Mouse (Mus musculus): ENCODE measurements around the gene Mettl24. TPM values are rescaled to one million over a fixed set of nuclear protein-coding genes. Genes with fewer than 3 reads are reported as not detected.
"Not testable (repeated sequence)": the region's sequence is repeated elsewhere in the genome, so short reads cannot be mapped to it uniquely, and the experiment has no call there.

The Mettl24 gene
- polyA plus RNA-seq, 1 experiment from 2014 or later = 0.64 TPM

- WGBS = 66% methylated on average over 4 of the region's 4 CpGs
- Histone ChIP-seq H3K27me3 (no peaks in the 10 kb centered on the region), H3K9ac (no peak overlapping the region), H3K27ac (no peak overlapping the region), H3K9me3 (no peaks in the 10 kb centered on the region), H3K4me2 (no peak overlapping the region), H3K4me1 (replicated peaks) (no peaks in the 10 kb centered on the region), H3K4me3 (no peak overlapping the region), H3K36me3 (no peaks in the 10 kb centered on the region)
- no peak for ATAC-seq (ENCODE audit: low FRiP score)
Observed at GRCm38 (mm10) chr10:40778472-40778871, 95.4 kb downstream of the Mettl24 start.

- no peak overlapping the region for H3K9ac ChIP-seq
- H3K4me1 ChIP-seq (replicated peaks) = no peaks in the 10 kb centered on the region
- no peak overlapping the region for H3K27ac ChIP-seq
- no peak overlapping the region for H3K4me2 ChIP-seq
- peaks cover 5% of the 10 kb centered on the region; the same call in 1 of the 2 replicates for H3K9me3 ChIP-seq
- ATAC-seq (ENCODE audit: low FRiP score) = no peak
- no peaks in the 10 kb centered on the region for H3K27me3 ChIP-seq
- H3K4me3 ChIP-seq = no peak overlapping the region
- no peaks in the 10 kb centered on the region for H3K36me3 ChIP-seq
- 89% methylated on average over 3 of the region's 3 CpGs for WGBS
Observed at GRCm38 (mm10) chr10:40790406-40790805, 107.3 kb downstream of the Mettl24 start.

GRCm38 (mm10) chr10:40792115-40792514 lies 109.0 kb downstream of the Mettl24 start:
- Histone ChIP-seq H3K9me3 (peaks cover 2% of the 10 kb centered on the region; the same call in 1 of the 2 replicates), H3K4me2 (no peak overlapping the region), H3K27me3 (no peaks in the 10 kb centered on the region), H3K4me3 (no peak overlapping the region), H3K4me1 (replicated peaks) (no peaks in the 10 kb centered on the region), H3K36me3 (no peaks in the 10 kb centered on the region), H3K27ac (no peak overlapping the region), H3K9ac (no peak overlapping the region)
- 82% methylated on average over 3 of the region's 3 CpGs for WGBS
- ATAC-seq (ENCODE audit: low FRiP score) = no peak

GRCm38 (mm10) chr10:40805221-40805620 lies 122.1 kb downstream of the Mettl24 start:
- WGBS = 82% methylated on average over 1 of the region's 1 CpGs
- ATAC-seq (ENCODE audit: low FRiP score) = no peak
- Histone ChIP-seq H3K9ac (no peak overlapping the region), H3K9me3 (no peaks in the 10 kb centered on the region), H3K36me3 (no peaks in the 10 kb centered on the region), H3K4me1 (replicated peaks) (no peaks in the 10 kb centered on the region), H3K4me2 (no peak overlapping the region), H3K4me3 (no peak overlapping the region), H3K27me3 (0 out of 2 replicates have a peak, but pooled peaks cover under 1% of the 10 kb centered on the region), H3K27ac (no peak overlapping the region)

GRCm38 (mm10) chr10:40806221-40806620 lies 123.1 kb downstream of the Mettl24 start:
- no peak overlapping the region for H3K27ac ChIP-seq
- no peaks in the 10 kb centered on the region for H3K36me3 ChIP-seq
- ATAC-seq (ENCODE audit: low FRiP score) = no peak
- no peaks in the 10 kb centered on the region for H3K9me3 ChIP-seq
- no peak overlapping the region for H3K4me2 ChIP-seq
- no peak overlapping the region for H3K4me3 ChIP-seq
- no peak overlapping the region for H3K9ac ChIP-seq
- no peaks in the 10 kb centered on the region for H3K4me1 ChIP-seq (replicated peaks)
- H3K27me3 ChIP-seq = 0 out of 2 replicates have a peak, but pooled peaks cover 6% of the 10 kb centered on the region
- WGBS = 84% methylated on average over 4 of the region's 4 CpGs

GRCm38 (mm10) chr10:40809411-40809910 lies 126.4 kb downstream of the Mettl24 start:
- H3K9me3 ChIP-seq; ATAC-seq (ENCODE audit: low FRiP score); H3K36me3 ChIP-seq; H3K9ac ChIP-seq; H3K4me1 ChIP-seq (replicated peaks); H3K27me3 ChIP-seq; H3K27ac ChIP-seq; H3K4me3 ChIP-seq; H3K4me2 ChIP-seq: not testable (repeated sequence)
- 25% methylated on average over 5 of the region's 5 CpGs for WGBS

- Histone ChIP-seq H3K4me2 (no peak overlapping the region), H3K36me3 (no peaks in the 10 kb centered on the region), H3K9ac (no peak overlapping the region), H3K9me3 (no peaks in the 10 kb centered on the region), H3K27me3 (0 out of 2 replicates have a peak, but pooled peaks cover 6% of the 10 kb centered on the region), H3K4me3 (no peak overlapping the region), H3K4me1 (replicated peaks) (no peaks in the 10 kb centered on the region), H3K27ac (no peak overlapping the region)
- WGBS = 67% methylated on average over 4 of the region's 4 CpGs
- no peak for ATAC-seq (ENCODE audit: low FRiP score)
Observed at GRCm38 (mm10) chr10:40813627-40814026, 130.5 kb downstream of the Mettl24 start.

- WGBS = 57% methylated on average over 6 of the region's 6 CpGs
- ATAC-seq (ENCODE audit: low FRiP score) = no peak
- Histone ChIP-seq H3K4me1 (replicated peaks) (no peaks in the 10 kb centered on the region), H3K4me2 (no peak overlapping the region), H3K9ac (no peak overlapping the region), H3K27me3 (no peaks in the 10 kb centered on the region), H3K4me3 (no peak overlapping the region), H3K36me3 (no peaks in the 10 kb centered on the region), H3K27ac (no peak overlapping the region), H3K9me3 (no peaks in the 10 kb centered on the region)
Observed at GRCm38 (mm10) chr10:40816471-40816870, 133.4 kb downstream of the Mettl24 start.

GRCm38 (mm10) chr10:40825952-40826351 lies 142.9 kb downstream of the Mettl24 start:
- no peak overlapping the region for H3K27ac ChIP-seq
- no peaks in the 10 kb centered on the region for H3K27me3 ChIP-seq
- H3K9ac ChIP-seq = no peak overlapping the region
- H3K36me3 ChIP-seq = peaks cover 9% of the 10 kb centered on the region
- ATAC-seq (ENCODE audit: low FRiP score) = no peak
- H3K4me2 ChIP-seq = no peak overlapping the region
- H3K9me3 ChIP-seq = no peaks in the 10 kb centered on the region
- no peak overlapping the region for H3K4me3 ChIP-seq
- no peaks in the 10 kb centered on the region for H3K4me1 ChIP-seq (replicated peaks)
- WGBS = 80% methylated on average over 6 of the region's 6 CpGs

- Histone ChIP-seq H3K27ac (no peak overlapping the region), H3K27me3 (no peaks in the 10 kb centered on the region), H3K9me3 (no peaks in the 10 kb centered on the region), H3K9ac (no peak overlapping the region), H3K4me1 (replicated peaks) (no peaks in the 10 kb centered on the region), H3K4me3 (no peak overlapping the region), H3K4me2 (no peak overlapping the region), H3K36me3 (peaks cover 17% of the 10 kb centered on the region)
- no peak for ATAC-seq (ENCODE audit: low FRiP score)
- 86% methylated on average over 4 of the region's 4 CpGs for WGBS
Observed at GRCm38 (mm10) chr10:40827706-40828105, 144.6 kb downstream of the Mettl24 start.

GRCm38 (mm10) chr10:40830312-40830711 lies 147.2 kb downstream of the Mettl24 start:
- WGBS = 92% methylated on average over 3 of the region's 3 CpGs
- Histone ChIP-seq H3K36me3 (peaks cover 40% of the 10 kb centered on the region), H3K9me3 (no peaks in the 10 kb centered on the region), H3K4me2 (no peak overlapping the region), H3K27me3 (no peaks in the 10 kb centered on the region), H3K9ac (no peak overlapping the region), H3K4me1 (replicated peaks) (no peaks in the 10 kb centered on the region), H3K4me3 (no peak overlapping the region), H3K27ac (no peak overlapping the region)
- ATAC-seq (ENCODE audit: low FRiP score) = no peak

- H3K4me2 ChIP-seq = no peak overlapping the region
- ATAC-seq (ENCODE audit: low FRiP score) = no peak
- H3K4me3 ChIP-seq = no peak overlapping the region
- H3K4me1 ChIP-seq (replicated peaks) = no peaks in the 10 kb centered on the region
- peaks cover 48% of the 10 kb centered on the region for H3K36me3 ChIP-seq
- H3K27ac ChIP-seq = no peak overlapping the region
- no peaks in the 10 kb centered on the region for H3K27me3 ChIP-seq
- H3K9me3 ChIP-seq = no peaks in the 10 kb centered on the region
- no peak overlapping the region for H3K9ac ChIP-seq
- 89% methylated on average over 6 of the region's 7 CpGs for WGBS
Observed at GRCm38 (mm10) chr10:40831267-40831666, 148.2 kb downstream of the Mettl24 start.

- WGBS = 89% methylated on average over 5 of the region's 5 CpGs
- H3K27ac ChIP-seq = no peak overlapping the region
- no peaks in the 10 kb centered on the region for H3K27me3 ChIP-seq
- H3K9me3 ChIP-seq = no peaks in the 10 kb centered on the region
- H3K4me2 ChIP-seq = no peak overlapping the region
- H3K4me1 ChIP-seq (replicated peaks) = peaks cover 3% of the 10 kb centered on the region; the same call in 1 of the 2 replicates
- H3K9ac ChIP-seq = no peak overlapping the region
- no peak overlapping the region for H3K4me3 ChIP-seq
- no peak for ATAC-seq (ENCODE audit: low FRiP score)
- peaks cover 65% of the 10 kb centered on the region for H3K36me3 ChIP-seq
Observed at GRCm38 (mm10) chr10:40840086-40840485, 157.0 kb downstream of the Mettl24 start.

Measured in hindbrain, embryonic 13.5 days (tissue).